Mouse (Mus musculus) central nervous system, embryonic 14 days (tissue): ENCODE measurements around the gene Nab2. TPM values are rescaled to one million over a fixed set of nuclear protein-coding genes. Genes with fewer than 3 reads are reported as not detected.

Experiments used
- polyA plus RNA-seq: library from polyadenylated mRNA; depleted of rRNA; stranded (reverse); fragments of >200 nt; gene quantifications from 2 replicates; pipeline ENCODE4 v1.2.3, GENCODE M21; 2012; rRNA removed

The Nab2 gene
- polyA plus RNA-seq, result 9.8 and 18.1 TPM in 2 replicates

DNA sequence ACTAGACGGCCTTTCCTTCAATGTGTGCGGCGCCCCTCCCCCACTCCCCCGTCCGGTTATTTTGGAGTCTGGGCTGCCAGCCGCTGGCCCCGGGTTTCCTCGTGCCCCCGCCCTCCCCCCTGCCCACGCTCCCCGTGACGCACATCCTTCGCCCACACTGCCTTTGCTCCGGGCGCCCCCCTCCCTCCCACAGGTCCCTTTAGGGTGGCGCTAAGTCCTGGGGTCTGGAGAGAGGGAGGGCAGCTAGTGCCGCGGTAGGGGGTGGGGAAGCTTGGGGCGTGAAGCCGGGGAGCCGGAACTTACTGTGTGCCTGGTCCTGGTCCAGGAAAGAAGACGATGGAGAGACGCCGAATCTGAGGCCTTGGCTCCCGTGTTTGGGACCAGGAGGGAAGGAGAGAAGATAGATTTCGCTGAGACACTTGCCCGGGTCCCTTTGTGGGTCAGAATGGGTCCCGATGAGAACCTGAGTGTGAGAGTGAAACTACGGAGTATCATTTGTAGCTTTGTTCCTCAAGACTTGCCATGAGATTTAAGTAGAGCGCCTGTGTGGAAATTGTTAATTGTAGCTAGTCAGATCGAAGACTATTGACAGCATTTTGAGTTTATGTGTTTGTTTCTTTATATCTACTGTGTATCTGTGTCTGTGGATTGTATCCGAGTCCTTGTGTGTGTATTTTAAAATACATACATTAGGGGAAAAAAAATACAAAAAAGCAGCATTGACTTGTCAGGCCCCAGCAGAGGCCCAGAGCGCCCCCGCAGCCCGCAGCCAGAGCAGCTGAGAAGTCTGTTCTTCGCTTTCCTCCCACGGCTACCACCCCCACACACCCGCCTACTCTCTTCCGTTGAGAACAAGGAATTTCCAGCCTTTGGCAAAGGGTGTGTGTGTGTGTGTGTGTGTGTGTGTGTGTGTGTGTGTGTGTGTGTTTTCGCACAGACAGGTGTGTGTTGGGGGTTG lies at the start of gene Nab2:
TSS of gene Nab2 (minus strand) at position 476 of the 958 bp plus-strand sequence.

DNA sequence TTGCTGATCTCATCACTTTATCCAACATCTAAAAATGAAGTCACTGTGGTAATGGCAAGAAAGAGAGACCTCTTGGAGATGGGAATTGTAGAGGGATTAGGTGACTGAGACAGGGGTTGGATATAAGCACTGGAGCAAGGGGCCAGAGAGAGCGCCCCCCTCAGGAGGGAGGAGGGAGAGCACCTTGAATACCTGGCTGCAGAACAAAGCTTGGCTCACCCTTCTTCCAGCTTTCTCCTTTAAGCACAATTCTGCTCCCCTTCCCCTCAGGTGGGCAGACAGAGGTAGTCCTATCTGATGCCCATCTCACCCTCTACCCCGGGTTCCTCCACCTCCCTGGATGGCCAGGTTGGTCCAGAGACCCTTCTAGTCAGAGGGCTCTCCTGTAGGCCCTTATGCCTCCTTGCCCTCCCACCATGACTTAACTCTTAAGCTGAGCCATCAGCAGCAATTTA lies 36.4 kb upstream of the Nab2 start, which contains the start of gene Myo1a:
TSS of gene Myo1a (plus strand) at position 405 of the 455 bp plus-strand sequence.

DNA sequence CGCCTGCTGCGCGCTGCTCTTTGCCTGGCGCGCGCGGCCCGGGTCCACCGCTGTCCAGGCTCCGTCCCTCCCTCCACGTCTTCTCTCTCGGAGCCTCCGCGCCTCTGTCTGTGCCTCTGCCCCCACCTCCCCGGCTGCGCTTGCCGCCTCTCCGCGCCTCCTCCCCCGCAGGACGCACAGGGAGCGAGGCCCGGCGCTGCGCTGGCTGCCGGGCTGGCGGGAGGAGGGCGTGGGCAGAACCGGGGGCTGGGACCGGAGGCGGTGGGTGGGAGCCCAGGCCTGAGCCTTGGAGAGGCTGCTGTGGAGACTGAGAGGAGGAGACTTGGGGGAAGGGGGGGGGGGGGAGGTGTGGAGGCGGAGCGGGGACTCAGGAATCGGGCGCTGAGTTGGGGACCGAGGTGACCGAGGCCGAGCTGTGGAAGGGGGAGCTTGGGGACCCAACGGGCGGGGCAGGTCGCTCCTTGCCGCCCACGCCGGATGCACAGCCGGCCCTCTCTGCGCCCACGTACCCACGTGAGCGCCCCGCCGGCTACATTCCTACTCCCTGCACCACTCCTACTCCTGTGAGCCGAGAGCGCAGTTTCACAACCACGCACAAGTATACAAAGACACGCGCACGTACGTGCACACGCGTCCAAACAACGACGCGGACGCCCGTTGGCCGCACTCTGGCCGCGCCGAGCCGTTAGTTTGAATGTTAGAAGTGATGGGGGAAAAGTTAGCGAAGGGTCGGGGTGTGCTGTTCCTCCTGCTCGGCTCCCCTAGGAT lies 1.7 kb downstream of the Nab2 start, which contains the start of gene Nemp1:
TSS of gene Nemp1 (plus strand) at position 401 of the 768 bp plus-strand sequence.

DNA sequence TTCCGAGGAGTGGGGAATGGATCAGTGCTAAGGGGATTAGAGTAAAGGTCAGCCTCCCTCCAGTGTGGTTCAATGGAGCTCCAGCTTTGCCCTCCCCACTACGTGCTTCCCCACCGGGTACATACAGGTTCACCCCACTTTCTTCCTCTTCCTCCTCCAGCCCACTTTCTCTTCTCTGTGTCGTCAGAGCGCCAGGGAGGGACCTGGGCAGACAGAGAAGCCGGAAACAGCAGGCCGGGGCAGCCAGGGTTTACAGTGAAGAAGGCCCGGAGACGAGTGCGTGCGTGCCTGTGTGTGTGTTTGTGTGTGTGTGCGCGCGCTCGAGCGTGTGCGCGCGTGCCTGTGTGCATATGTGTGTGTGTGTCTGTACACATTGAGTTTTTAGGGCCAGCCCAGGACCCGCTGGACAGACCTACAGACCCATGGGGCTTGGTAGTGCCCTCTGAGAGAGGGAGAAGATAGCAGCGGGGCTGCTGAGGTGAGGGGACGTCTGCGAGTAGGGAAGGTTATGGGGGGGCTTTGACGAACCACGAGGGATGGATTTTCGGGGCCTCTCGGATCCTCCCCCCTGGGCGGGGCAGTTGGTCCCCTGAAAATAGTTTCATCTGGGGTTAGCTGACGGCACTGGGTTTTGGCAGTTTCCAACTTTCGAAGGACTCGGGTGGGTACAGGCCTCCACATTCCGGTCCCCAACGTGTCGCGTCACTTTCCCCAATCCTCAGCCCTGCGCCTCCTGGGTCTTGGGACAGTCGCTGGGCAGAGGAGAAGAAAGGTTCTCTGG lies 25.4 kb downstream of the Nab2 start, which contains the start of gene Stat6:
TSS of gene Stat6 (plus strand) at position 215 of the 781 bp plus-strand sequence.

DNA sequence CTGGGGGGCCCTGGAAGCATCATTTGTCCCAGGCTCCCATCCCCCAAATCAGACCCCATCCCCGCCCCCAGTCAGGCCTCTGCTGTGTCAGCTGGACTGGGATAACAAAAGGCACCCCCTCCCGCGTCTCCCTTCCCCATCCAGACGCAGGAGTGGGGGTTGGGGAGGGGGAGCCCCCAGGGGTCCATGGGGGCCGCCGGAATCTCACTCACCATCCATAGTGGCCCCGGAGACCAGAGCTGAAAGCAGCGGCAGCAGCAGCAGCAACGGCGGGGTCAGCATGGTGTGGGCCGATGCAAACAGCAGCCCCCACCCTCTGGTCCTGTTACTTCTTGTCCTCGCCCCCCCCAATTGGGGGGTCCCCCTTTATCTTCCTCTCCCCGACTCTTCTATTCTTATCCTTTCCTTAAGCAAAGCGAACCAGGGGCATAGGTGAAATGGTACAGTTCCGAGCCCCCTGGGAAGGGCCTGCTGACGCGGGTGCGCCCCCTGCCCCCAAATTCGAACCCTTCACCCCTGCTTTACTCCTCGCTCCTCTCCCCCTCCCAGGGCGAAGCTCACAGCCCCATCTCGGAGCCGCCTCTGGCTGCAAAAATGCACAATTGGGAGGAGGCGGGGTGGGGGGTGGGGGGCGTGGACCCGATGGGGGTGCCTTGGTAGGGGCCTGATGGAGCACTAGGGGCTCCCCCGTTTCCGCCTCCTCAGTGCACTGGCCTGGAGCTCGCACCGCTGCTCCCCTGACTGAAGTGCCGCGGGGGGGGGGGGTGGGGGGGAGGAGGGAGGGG lies 47.8 kb downstream of the Nab2 start, which contains the start of gene Lrp1:
TSS of gene Lrp1 (minus strand) at position 743 of the 785 bp plus-strand sequence.

Other genes with a start within 250 kb of the Nab2 start
- gene Stac3, start 166.9 kb downstream of the Nab2 start, polyA plus RNA-seq, result 9.7 and 15.0 TPM in 2 replicates
- 10.8 and 13.2 TPM in 2 replicates for gene Ndufa4l2, start 153.6 kb downstream of the Nab2 start, polyA plus RNA-seq
- 91.9 and 95.9 TPM in 2 replicates for gene Shmt2, start 146.1 kb downstream of the Nab2 start, polyA plus RNA-seq
- gene Nxph4, start 134.0 kb downstream of the Nab2 start, polyA plus RNA-seq, result 26.9 and 35.5 TPM in 2 replicates
- 163 and 211 TPM in 2 replicates for gene Lrp1, start 47.4 kb downstream of the Nab2 start, polyA plus RNA-seq
- 8.3 and 11.7 TPM in 2 replicates for gene Stat6, start 25.6 kb downstream of the Nab2 start, polyA plus RNA-seq
- gene Nemp1, start 1.7 kb downstream of the Nab2 start, polyA plus RNA-seq, result 8.7 and 9.0 TPM in 2 replicates
- 2.8 and 3.1 TPM in 2 replicates for gene Myo1a, start 36.6 kb upstream of the Nab2 start, polyA plus RNA-seq
- gene Tac2, start 55.9 kb upstream of the Nab2 start, polyA plus RNA-seq, result 0.44 and 1.0 TPM in 2 replicates
- gene Zbtb39, start 71.0 kb upstream of the Nab2 start, polyA plus RNA-seq, result 14.6 and 15.2 TPM in 2 replicates
- gene Gpr182, start 83.2 kb upstream of the Nab2 start, polyA plus RNA-seq, result 0.76 and 1.2 TPM in 2 replicates
- 0.05 and 0.12 TPM in 2 replicates for gene Rdh1, start 91.2 kb upstream of the Nab2 start, polyA plus RNA-seq
- gene Rdh16f1, start 91.2 kb upstream of the Nab2 start, polyA plus RNA-seq, result 0.30 TPM in 1 of 2 replicates, not detected in the other
- 0.34 TPM in 1 of 2 replicates, not detected in the other for gene Rdh9, start 107.8 kb upstream of the Nab2 start, polyA plus RNA-seq
- gene Rdh16, start 132.6 kb upstream of the Nab2 start, polyA plus RNA-seq, result 0.01 TPM in 1 of 2 replicates, not detected in the other
- not detected in 2 replicates for gene Rdh19, start 181.4 kb upstream of the Nab2 start, polyA plus RNA-seq
- gene Rdh16f2, start 197.9 kb upstream of the Nab2 start, polyA plus RNA-seq, result not detected in 2 replicates
- gene Rdh7, start 220.2 kb upstream of the Nab2 start, polyA plus RNA-seq, result not detected in 2 replicates
- not detected in 2 replicates for gene Sdr9c7, start 229.9 kb upstream of the Nab2 start, polyA plus RNA-seq